Mouse (Mus musculus): ENCODE results near the gene Mtfr1l. TPM values are rescaled to one million over a fixed set of nuclear protein-coding genes. Genes with fewer than 3 reads are reported as not detected.

The Mtfr1l gene
- polyA plus RNA-seq, 1 experiment from 2014 or later, result 137 TPM

- H3K4me1 ChIP-seq, result peaks cover 14% of the 10 kb centered on the region
- 93% methylated on average over 4 of the region's 4 CpGs for WGBS
- no peaks in the 10 kb centered on the region for H3K9me3 ChIP-seq (replicated peaks)
- no peaks in the 10 kb centered on the region for H3K27me3 ChIP-seq
- ATAC-seq (ENCODE audit: low FRiP score), result no peak
- no peak overlapping the region for H3K4me3 ChIP-seq
- H3K9ac ChIP-seq, result no peak overlapping the region
- H3K27ac ChIP-seq, result no peak overlapping the region
- H3K4me2 ChIP-seq (replicated peaks), result no peak overlapping the region
- H3K36me3 ChIP-seq, result peaks cover 32% of the 10 kb centered on the region
Measured at GRCm38 (mm10) chr4:134532928-134533327, 2.3 kb downstream of the Mtfr1l start.

GRCm38 (mm10) chr4:134526220-134526619 is 9.0 kb downstream of the Mtfr1l start:
- H3K4me3 ChIP-seq, result no peak overlapping the region
- H3K9me3 ChIP-seq (replicated peaks), result no peaks in the 10 kb centered on the region
- no peak for ATAC-seq (ENCODE audit: low FRiP score)
- no peak overlapping the region for H3K4me2 ChIP-seq (replicated peaks)
- H3K9ac ChIP-seq, result no peak overlapping the region
- no peak overlapping the region for H3K27ac ChIP-seq
- no peaks in the 10 kb centered on the region for H3K27me3 ChIP-seq
- 92% methylated on average over 5 of the region's 5 CpGs for WGBS
- H3K4me1 ChIP-seq, result no peaks in the 10 kb centered on the region
- H3K36me3 ChIP-seq, result peaks cover 61% of the 10 kb centered on the region

GRCm38 (mm10) chr4:134525806-134526205 is 9.4 kb downstream of the Mtfr1l start:
- Histone ChIP-seq H3K27me3 (no peaks in the 10 kb centered on the region), H3K36me3 (peaks cover 57% of the 10 kb centered on the region), H3K4me3 (no peak overlapping the region), H3K4me1 (no peaks in the 10 kb centered on the region), H3K4me2 (replicated peaks) (no peak overlapping the region), H3K9ac (no peak overlapping the region), H3K9me3 (replicated peaks) (no peaks in the 10 kb centered on the region), H3K27ac (no peak overlapping the region)
- 77% methylated on average over 5 of the region's 5 CpGs for WGBS
- no peak for ATAC-seq (ENCODE audit: low FRiP score)

- no peaks in the 10 kb centered on the region for H3K9me3 ChIP-seq (replicated peaks)
- no peak overlapping the region for H3K9ac ChIP-seq
- H3K27me3 ChIP-seq, result no peaks in the 10 kb centered on the region
- no peak overlapping the region for H3K4me2 ChIP-seq (replicated peaks)
- peaks cover 34% of the 10 kb centered on the region for H3K36me3 ChIP-seq
- H3K4me3 ChIP-seq, result no peak overlapping the region
- ATAC-seq (ENCODE audit: low FRiP score), result no peak
- 92% methylated on average over 4 of the region's 4 CpGs for WGBS
- H3K4me1 ChIP-seq, result no peaks in the 10 kb centered on the region
- no peak overlapping the region for H3K27ac ChIP-seq
Measured at GRCm38 (mm10) chr4:134523447-134523846, 11.7 kb downstream of the Mtfr1l start.

- Histone ChIP-seq H3K9ac (no peak overlapping the region), H3K27me3 (no peaks in the 10 kb centered on the region), H3K4me3 (no peak overlapping the region), H3K4me2 (replicated peaks) (no peak overlapping the region), H3K36me3 (no peaks in the 10 kb centered on the region), H3K9me3 (replicated peaks) (no peaks in the 10 kb centered on the region), H3K27ac (no peak overlapping the region), H3K4me1 (0 out of 2 replicates have a peak, but pooled peaks cover under 1% of the 10 kb centered on the region)
- no peak for ATAC-seq (ENCODE audit: low FRiP score)
Measured at GRCm38 (mm10) chr4:134519281-134519680, 15.9 kb downstream of the Mtfr1l start.

- WGBS, result 93% methylated on average over 4 of the region's 4 CpGs
- H3K36me3 ChIP-seq, result no peaks in the 10 kb centered on the region
- ATAC-seq (ENCODE audit: low FRiP score), result no peak
Measured at GRCm38 (mm10) chr4:134518541-134518940, 16.6 kb downstream of the Mtfr1l start.

GRCm38 (mm10) chr4:134517719-134518118 is 17.5 kb downstream of the Mtfr1l start:
- no peak overlapping the region for H3K27ac ChIP-seq
- H3K4me1 ChIP-seq, result peaks cover 5% of the 10 kb centered on the region; the same call in 1 of the 2 replicates
- no peak overlapping the region for H3K4me2 ChIP-seq (replicated peaks)
- ATAC-seq (ENCODE audit: low FRiP score), result no peak
- no peaks in the 10 kb centered on the region for H3K9me3 ChIP-seq (replicated peaks)
- H3K9ac ChIP-seq, result no peak overlapping the region
- WGBS, result 90% methylated on average over 10 of the region's 10 CpGs
- no peaks in the 10 kb centered on the region for H3K36me3 ChIP-seq
- no peak overlapping the region for H3K4me3 ChIP-seq
- H3K27me3 ChIP-seq, result no peaks in the 10 kb centered on the region

More at GRCm38 (mm10) chr4:134518541-134518940, 16.6 kb downstream of the Mtfr1l start:
- no peak overlapping the region for H3K4me2 ChIP-seq (replicated peaks)
- no peaks in the 10 kb centered on the region for H3K27me3 ChIP-seq
- no peak overlapping the region for H3K9ac ChIP-seq
- no peak overlapping the region for H3K4me3 ChIP-seq
- H3K4me1 ChIP-seq, result 0 out of 2 replicates have a peak, but pooled peaks cover 4% of the 10 kb centered on the region
- no peak overlapping the region for H3K27ac ChIP-seq
- H3K9me3 ChIP-seq (replicated peaks), result no peaks in the 10 kb centered on the region

GRCm38 (mm10) chr4:134516981-134517380 is 18.2 kb downstream of the Mtfr1l start:
- WGBS, result 85% methylated on average over 8 of the region's 8 CpGs

GRCm38 (mm10) chr4:134515614-134516013 is 19.6 kb downstream of the Mtfr1l start:
- WGBS, result 82% methylated on average over 7 of the region's 7 CpGs
- H3K4me1 ChIP-seq, result peaks cover 16% of the 10 kb centered on the region; the same call in 1 of the 2 replicates
- H3K4me3 ChIP-seq, result no peak overlapping the region
- H3K9ac ChIP-seq, result peak overlapping the region; percentile 13; the same call in 1 of the 2 replicates
- no peaks in the 10 kb centered on the region for H3K36me3 ChIP-seq
- H3K4me2 ChIP-seq (replicated peaks), result no peak overlapping the region
- no peaks in the 10 kb centered on the region for H3K9me3 ChIP-seq (replicated peaks)
- no peak for ATAC-seq (ENCODE audit: low FRiP score)
- H3K27ac ChIP-seq, result no peak overlapping the region
- H3K27me3 ChIP-seq, result no peaks in the 10 kb centered on the region

More at GRCm38 (mm10) chr4:134516981-134517380, 18.2 kb downstream of the Mtfr1l start:
- no peak overlapping the region for H3K27ac ChIP-seq
- ATAC-seq (ENCODE audit: low FRiP score), result no peak
- no peaks in the 10 kb centered on the region for H3K9me3 ChIP-seq (replicated peaks)
- H3K9ac ChIP-seq, result no peak overlapping the region
- H3K4me2 ChIP-seq (replicated peaks), result no peak overlapping the region
- peaks cover 8% of the 10 kb centered on the region; the same call in 1 of the 2 replicates for H3K4me1 ChIP-seq
- H3K4me3 ChIP-seq, result no peak overlapping the region
- no peaks in the 10 kb centered on the region for H3K36me3 ChIP-seq
- H3K27me3 ChIP-seq, result no peaks in the 10 kb centered on the region

GRCm38 (mm10) chr4:134514309-134514930 is 20.8 kb downstream of the Mtfr1l start:
- Histone ChIP-seq H3K36me3 (no peaks in the 10 kb centered on the region), H3K9ac (no peak overlapping the region), H3K9me3 (replicated peaks) (no peaks in the 10 kb centered on the region), H3K4me3 (no peak overlapping the region), H3K27me3 (no peaks in the 10 kb centered on the region), H3K4me2 (replicated peaks) (no peak overlapping the region), H3K4me1 (peaks cover 16% of the 10 kb centered on the region; the same call in 1 of the 2 replicates), H3K27ac (no peak overlapping the region)
- 92% methylated on average over 11 of the region's 11 CpGs for WGBS
- ATAC-seq (ENCODE audit: low FRiP score), result no peak

- peaks cover 16% of the 10 kb centered on the region; the same call in 1 of the 2 replicates for H3K4me1 ChIP-seq
- 0 out of 2 replicates have a peak overlapping the region, but pooled peaks have one; percentile 1 for H3K4me3 ChIP-seq
- H3K9ac ChIP-seq, result no peak overlapping the region
- H3K4me2 ChIP-seq (replicated peaks), result peak overlapping the region; percentile 30
- WGBS, result 29% methylated on average over 15 of the region's 15 CpGs
- no peaks in the 10 kb centered on the region for H3K9me3 ChIP-seq (replicated peaks)
- H3K27me3 ChIP-seq, result no peaks in the 10 kb centered on the region
- ATAC-seq (ENCODE audit: low FRiP score), result no peak
- H3K27ac ChIP-seq, result no peak overlapping the region
- H3K36me3 ChIP-seq, result no peaks in the 10 kb centered on the region
Measured at GRCm38 (mm10) chr4:134512798-134513197, 22.4 kb downstream of the Mtfr1l start.

- Histone ChIP-seq H3K27ac (no peak overlapping the region), H3K36me3 (peaks cover 4% of the 10 kb centered on the region; the same call in 1 of the 2 replicates), H3K9me3 (replicated peaks) (no peaks in the 10 kb centered on the region), H3K4me2 (replicated peaks) (peak overlapping the region; percentile 70), H3K9ac (no peak overlapping the region), H3K4me3 (peak overlapping the region; percentile 43), H3K27me3 (no peaks in the 10 kb centered on the region), H3K4me1 (peaks cover 16% of the 10 kb centered on the region; the same call in 1 of the 2 replicates)
- no peak for ATAC-seq (ENCODE audit: low FRiP score)
- WGBS, result 71% methylated on average over 6 of the region's 6 CpGs
Measured at GRCm38 (mm10) chr4:134511730-134512129, 23.5 kb downstream of the Mtfr1l start.

All from hindbrain, embryonic 12.5 days (tissue).